Mouse (Mus musculus) hindbrain, embryonic 15.5 days (tissue): Measurements from ENCODE around the gene Myrf. TPM values are rescaled to one million over a fixed set of nuclear protein-coding genes. Genes with fewer than 3 reads are reported as not detected.

Source experiments
- ATAC-seq: fragments of 200-750 bp; cut with Nextera tagmentation; 2 replicates; pipeline ENCODE4 v1.8.0; 2017; ENCODE audit warnings: low read depth, moderate number of reproducible peaks, moderate TSS enrichment; ENCODE audit not compliant: low FRiP score
- H3K27ac ChIP-seq: fragments of 300-500 bp; sonication (generic); replicated peaks from 2 replicates; pipeline ENCODE4 v1.5.1; 2015; ENCODE audit warnings: mild to moderate bottlenecking, inconsistent platforms
- H3K27me3 ChIP-seq: fragments of 300-500 bp; sonication (generic); 2 replicates; pipeline ENCODE4 v1.6.1; 2015; ENCODE audit warnings: control low read depth, inconsistent platforms
- H3K36me3 ChIP-seq: fragments of 300-500 bp; sonication (generic); 2 replicates; pipeline ENCODE4 v1.6.1; 2015; ENCODE audit warnings: control low read depth, inconsistent platforms
- H3K4me1 ChIP-seq: fragments of 300-500 bp; sonication (generic); replicated peaks from 2 replicates; pipeline ENCODE4 v1.6.1; 2015; ENCODE audit warnings: control low read depth, inconsistent platforms
- H3K4me2 ChIP-seq: fragments of 300-500 bp; sonication (generic); 2 replicates; pipeline ENCODE4 v1.6.1; 2015; ENCODE audit warnings: moderate library complexity, mild to moderate bottlenecking, inconsistent platforms
- H3K4me3 ChIP-seq: fragments of 300-500 bp; sonication (generic); 2 replicates; pipeline ENCODE4 v1.5.1; 2015; ENCODE audit warnings: mild to moderate bottlenecking, inconsistent platforms
- H3K9ac ChIP-seq: fragments of 300-500 bp; sonication (generic); 2 replicates; pipeline ENCODE4 v1.6.1; 2015; ENCODE audit warnings: inconsistent platforms
- H3K9me3 ChIP-seq: fragments of 300-500 bp; sonication (generic); 2 replicates; pipeline ENCODE4 v1.6.1; 2016; ENCODE audit warnings: control low read depth, inconsistent platforms
- WGBS: fragments of 180-500 bp; shearing (Covaris S2); methylation state at CpG from one replicate; pipeline ENCODE4 v1.1.7; 2015; 5-methylcytosine and 5-hydroxymethylcytosine counted together
- polyA plus RNA-seq: library from polyadenylated mRNA; unstranded; fragments of >200 nt; fragmentation: Nextera tagmentation; extraction: Ambion mirVana; gene quantifications from 2 replicates; pipeline ENCODE4 v1.2.1, GENCODE M21; 2015

Myrf gene
- polyA plus RNA-seq, 1 experiment from 2014 or later = 0.92 TPM

- Histone ChIP-seq H3K4me3 (no peak overlapping the region), H3K27me3 (no peaks in the 10 kb centered on the region), H3K9me3 (no peaks in the 10 kb centered on the region), H3K4me1 (peaks cover 62% of the 10 kb centered on the region), H3K36me3 (peaks cover 50% of the 10 kb centered on the region), H3K27ac (no peak overlapping the region), H3K4me2 (peak overlapping the region; percentile 75; the same call in 1 of the 2 replicates), H3K9ac (no peak overlapping the region)
- 90% methylated on average over 3 of the region's 3 CpGs for WGBS
- ATAC-seq = no peak
Observed at GRCm38 (mm10) chr19:10185876-10186275, 54.7 kb downstream of the Myrf start.

GRCm38 (mm10) chr19:10184096-10184495, 56.5 kb downstream of the Myrf start:
- ATAC-seq = peak; percentile 43
- Histone ChIP-seq H3K9ac (peak overlapping the region; percentile 95), H3K36me3 (peaks cover 37% of the 10 kb centered on the region), H3K4me3 (peak overlapping the region; percentile 80), H3K9me3 (no peaks in the 10 kb centered on the region), H3K27me3 (no peaks in the 10 kb centered on the region), H3K4me1 (peaks cover 61% of the 10 kb centered on the region), H3K4me2 (peak overlapping the region; percentile 75), H3K27ac (peak overlapping the region; percentile 96)
- WGBS = 4% methylated on average over 12 of the region's 12 CpGs

GRCm38 (mm10) chr19:10183299-10183983, 57.1 kb downstream of the Myrf start:
- Histone ChIP-seq H3K4me1 (peaks cover 54% of the 10 kb centered on the region), H3K9ac (peak overlapping the region; percentile 95), H3K4me3 (peak overlapping the region; percentile 80), H3K4me2 (peak overlapping the region; percentile 75), H3K27ac (peak overlapping the region; percentile 96), H3K9me3 (no peaks in the 10 kb centered on the region), H3K36me3 (peaks cover 30% of the 10 kb centered on the region), H3K27me3 (no peaks in the 10 kb centered on the region)
- WGBS = under 1% methylated on average over 35 of the region's 35 CpGs
- ATAC-seq = peak; percentile 68

- peak; percentile 96 for ATAC-seq
- WGBS = under 1% methylated on average over 66 of the region's 70 CpGs
Observed at GRCm38 (mm10) chr19:10182670-10183298, 57.8 kb downstream of the Myrf start, which contains the start of gene Fads1. TSS of gene Fads1 (plus strand) at chr19:10182888.

GRCm38 (mm10) chr19:10182142-10182541, 58.4 kb downstream of the Myrf start:
- WGBS = 22% methylated on average over 7 of the region's 7 CpGs

More at GRCm38 (mm10) chr19:10182670-10183298, 57.8 kb downstream of the Myrf start, which contains the start of gene Fads1:
- Histone ChIP-seq H3K4me2 (peak within 1 kb of the TSS; percentile 75), H3K27ac (peak within 1 kb of the TSS; percentile 96), H3K27me3 (no peaks in the 10 kb centered on the region), H3K9ac (peak within 1 kb of the TSS; percentile 95), H3K4me3 (peak within 1 kb of the TSS; percentile 80), H3K36me3 (peaks cover 24% of the 10 kb centered on the region), H3K9me3 (no peaks in the 10 kb centered on the region), H3K4me1 (peaks cover 48% of the 10 kb centered on the region)

GRCm38 (mm10) chr19:10181225-10181624, 59.3 kb downstream of the Myrf start:
- ATAC-seq = no peak
- H3K9me3 ChIP-seq = no peaks in the 10 kb centered on the region
- WGBS = 85% methylated on average over 7 of the region's 7 CpGs
- H3K9ac ChIP-seq = no peak overlapping the region
- peaks cover 10% of the 10 kb centered on the region for H3K36me3 ChIP-seq
- no peak overlapping the region for H3K27ac ChIP-seq
- no peak overlapping the region for H3K4me2 ChIP-seq
- H3K4me3 ChIP-seq = no peak overlapping the region
- no peaks in the 10 kb centered on the region for H3K27me3 ChIP-seq
- H3K4me1 ChIP-seq = peaks cover 33% of the 10 kb centered on the region

More at GRCm38 (mm10) chr19:10182142-10182541, 58.4 kb downstream of the Myrf start:
- Histone ChIP-seq H3K4me3 (peak overlapping the region; percentile 80), H3K4me2 (peak overlapping the region; percentile 75), H3K9ac (peak overlapping the region; percentile 95; the same call in 1 of the 2 replicates), H3K27me3 (no peaks in the 10 kb centered on the region), H3K4me1 (peaks cover 41% of the 10 kb centered on the region), H3K9me3 (no peaks in the 10 kb centered on the region), H3K36me3 (peaks cover 17% of the 10 kb centered on the region), H3K27ac (peak overlapping the region; percentile 96)
- ATAC-seq = peak; percentile 6

- ATAC-seq = no peak
- WGBS = 62% methylated on average over 7 of the region's 7 CpGs
Observed at GRCm38 (mm10) chr19:10176941-10177372, 63.6 kb downstream of the Myrf start.

GRCm38 (mm10) chr19:10176477-10176876, 64.1 kb downstream of the Myrf start:
- Histone ChIP-seq H3K4me3 (no peak overlapping the region), H3K27me3 (no peaks in the 10 kb centered on the region), H3K4me1 (no peaks in the 10 kb centered on the region), H3K4me2 (no peak overlapping the region), H3K27ac (no peak overlapping the region), H3K9ac (no peak overlapping the region), H3K36me3 (no peaks in the 10 kb centered on the region), H3K9me3 (no peaks in the 10 kb centered on the region)
- ATAC-seq = no peak
- 56% methylated on average over 1 of the region's 1 CpGs for WGBS

More at GRCm38 (mm10) chr19:10176941-10177372, 63.6 kb downstream of the Myrf start:
- peaks cover 2% of the 10 kb centered on the region for H3K4me1 ChIP-seq
- no peak overlapping the region for H3K4me3 ChIP-seq
- no peak overlapping the region for H3K27ac ChIP-seq
- no peak overlapping the region for H3K4me2 ChIP-seq
- H3K9me3 ChIP-seq = no peaks in the 10 kb centered on the region
- no peak overlapping the region for H3K9ac ChIP-seq
- H3K36me3 ChIP-seq = no peaks in the 10 kb centered on the region
- H3K27me3 ChIP-seq = no peaks in the 10 kb centered on the region

- Histone ChIP-seq H3K27me3 (no peaks in the 10 kb centered on the region), H3K4me3 (no peak overlapping the region), H3K4me1 (no peaks in the 10 kb centered on the region), H3K36me3 (no peaks in the 10 kb centered on the region), H3K4me2 (no peak overlapping the region), H3K9ac (no peak overlapping the region), H3K27ac (no peak overlapping the region), H3K9me3 (no peaks in the 10 kb centered on the region)
- no peak for ATAC-seq
- WGBS = 89% methylated on average over 4 of the region's 4 CpGs
Observed at GRCm38 (mm10) chr19:10174956-10175355, 65.6 kb downstream of the Myrf start.

- no peak for ATAC-seq
- Histone ChIP-seq H3K9me3 (no peaks in the 10 kb centered on the region), H3K36me3 (no peaks in the 10 kb centered on the region), H3K4me3 (no peak overlapping the region), H3K27ac (no peak overlapping the region), H3K9ac (no peak overlapping the region), H3K4me2 (no peak overlapping the region), H3K27me3 (no peaks in the 10 kb centered on the region), H3K4me1 (no peaks in the 10 kb centered on the region)
- WGBS = 92% methylated on average over 7 of the region's 7 CpGs
Observed at GRCm38 (mm10) chr19:10173844-10174539, 66.6 kb downstream of the Myrf start.

- 91% methylated on average over 5 of the region's 5 CpGs for WGBS
- Histone ChIP-seq H3K4me1 (no peaks in the 10 kb centered on the region), H3K36me3 (no peaks in the 10 kb centered on the region), H3K9me3 (no peaks in the 10 kb centered on the region), H3K27me3 (no peaks in the 10 kb centered on the region), H3K4me3 (no peak overlapping the region), H3K27ac (no peak overlapping the region), H3K4me2 (no peak overlapping the region), H3K9ac (no peak overlapping the region)
- no peak for ATAC-seq
Observed at GRCm38 (mm10) chr19:10173116-10173718, 67.3 kb downstream of the Myrf start.
